Mouse (Mus musculus) T-helper 17 cell (primary cell): ENCODE data around the gene Fuz.

Experiments used
- in situ Hi-C, 2 experiments: fragments of 300-600 bp; cut with MboI, MseI; formaldehyde crosslinking; loops; 1 replicate in 1 of 2; 2 replicates in 1 of 2; pipeline ENCODE4 v1.15.1; 2025; ENCODE audit warnings: high pct_unique_total_duplicates in 2 of 2

The Fuz gene

DNA sequence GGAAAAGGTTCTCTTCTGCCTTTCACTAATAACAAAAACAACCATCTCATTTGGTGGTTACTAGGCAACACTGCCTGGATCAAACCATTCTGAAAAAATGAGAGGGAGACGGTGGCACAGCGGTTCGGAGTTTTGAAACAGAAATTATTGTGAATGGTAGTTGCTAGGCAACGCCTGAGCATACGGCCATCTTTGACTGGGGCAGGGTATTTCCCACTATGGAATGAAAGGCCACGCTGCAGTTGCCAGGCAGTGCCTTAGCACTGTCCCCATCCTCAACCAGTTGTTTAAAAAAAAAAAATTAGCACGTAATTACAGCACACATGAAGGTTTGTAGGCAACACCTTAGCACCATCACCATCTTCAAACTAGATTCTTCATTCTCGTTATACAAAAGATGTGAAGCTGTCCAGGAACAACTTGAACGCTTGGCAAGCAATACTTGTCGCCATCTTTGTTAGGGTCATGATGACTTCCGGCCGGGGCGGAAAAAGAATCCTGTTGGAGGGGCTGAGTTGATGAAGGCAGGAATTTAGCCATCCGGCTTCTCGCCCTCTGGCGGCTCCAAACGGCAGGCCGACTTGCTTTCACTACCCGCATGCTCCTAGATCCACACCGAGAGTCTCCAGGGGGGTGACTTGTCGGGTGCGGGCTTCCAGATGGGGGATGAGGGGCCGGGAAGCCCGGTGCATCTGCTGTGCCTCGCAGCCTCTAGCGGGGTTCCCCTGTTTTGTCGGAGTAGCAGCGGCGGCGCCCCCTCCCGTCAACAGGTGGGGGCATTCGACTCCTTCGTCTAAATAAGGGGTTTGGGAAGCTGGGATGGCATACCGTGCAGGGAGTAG is at the start of gene Fuz:
Gene Fuz, plus strand, starts transcription at position 487 of the 842 bp plus-strand sequence.
- in situ Hi-C loops = no loop called here

DNA sequence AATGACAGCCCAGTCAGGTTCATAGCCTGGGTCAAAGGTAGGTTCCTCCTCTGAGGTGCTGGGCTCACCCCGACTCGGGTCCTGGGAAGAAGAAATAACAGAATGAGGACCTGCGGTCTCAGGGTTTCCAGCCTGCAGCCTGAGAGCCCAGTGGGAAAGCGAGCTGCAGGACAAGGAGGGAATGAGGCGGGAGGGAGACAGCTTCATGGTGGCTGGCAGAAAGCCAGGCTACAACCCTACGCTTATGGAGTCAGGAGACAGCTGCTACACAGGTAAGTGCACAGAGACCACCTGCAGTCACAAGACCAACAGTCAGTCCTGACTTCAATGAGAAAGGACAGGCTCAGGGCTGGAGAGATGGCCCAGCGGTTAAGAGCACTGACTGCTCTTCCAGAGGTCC is 49.1 kb upstream of the Fuz start:
- in situ Hi-C loops = no loop called here

DNA sequence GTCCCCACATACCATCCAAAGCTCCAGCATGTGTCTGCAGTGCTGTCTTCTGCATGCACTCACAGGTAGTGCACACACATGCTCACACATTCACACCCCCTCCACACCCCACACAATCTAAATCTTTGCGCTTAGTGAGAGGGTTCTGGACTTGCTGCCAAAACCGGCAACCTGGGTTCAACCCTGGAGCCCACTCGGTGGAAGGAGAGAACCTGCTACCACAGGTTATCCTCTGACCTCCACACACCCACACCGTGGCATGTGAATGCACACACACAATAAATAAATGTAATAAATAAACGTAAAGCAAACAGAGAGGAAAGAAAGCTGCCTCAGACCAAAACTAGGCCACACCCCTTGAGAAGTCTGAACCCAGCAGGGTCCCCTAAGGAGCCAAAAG is 48.1 kb upstream of the Fuz start:
- in situ Hi-C loops = no loop called here

DNA sequence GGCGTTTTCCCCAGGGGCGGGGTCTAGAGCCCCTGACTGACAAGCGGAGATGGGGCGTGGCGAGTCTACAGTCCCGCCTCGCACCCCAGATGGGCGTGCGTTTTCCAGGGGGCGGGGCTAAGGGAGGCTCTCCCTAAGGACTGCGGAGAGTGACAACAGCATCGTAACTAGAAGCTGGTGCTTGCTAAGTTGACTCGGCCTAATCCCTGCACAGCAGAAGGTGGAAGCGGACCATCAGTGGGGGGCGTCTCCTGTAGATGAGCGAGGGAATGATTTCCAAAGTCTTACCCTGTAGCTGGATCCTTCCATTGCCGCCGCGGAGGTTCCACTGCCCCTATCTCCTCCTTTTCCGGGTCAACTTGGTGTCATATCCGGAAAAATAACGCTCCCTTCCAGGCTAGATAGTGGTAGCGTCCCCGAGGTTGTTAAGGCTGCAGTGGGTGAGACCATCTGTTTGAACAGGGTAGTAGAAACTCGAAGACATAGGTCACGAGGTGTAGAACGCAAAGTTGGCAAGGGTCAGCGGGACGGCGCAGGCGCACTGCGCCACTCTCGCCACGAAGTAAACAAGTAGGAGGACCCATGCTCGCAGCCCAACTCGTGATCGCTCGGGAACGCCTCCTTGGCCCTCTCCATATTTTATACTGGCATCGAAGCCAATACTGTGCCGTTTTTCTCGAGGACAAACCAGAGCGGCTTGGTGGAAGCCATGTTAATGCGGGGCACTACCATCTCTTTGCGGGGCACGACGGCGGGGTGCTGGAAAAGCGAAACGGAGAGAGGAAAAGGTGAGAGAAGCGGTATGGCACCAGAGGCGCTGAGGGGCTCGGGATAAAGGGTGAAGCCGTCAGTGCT is 47.1 kb upstream of the Fuz start, which contains the start of the genes Akt1s1 and Tbc1d17:
Gene Akt1s1, plus strand, starts transcription at position 431 of the 855 bp plus-strand sequence.
Gene Tbc1d17, minus strand, starts transcription at position 519 of the 855 bp plus-strand sequence.
- in situ Hi-C loops = no loop called here

DNA sequence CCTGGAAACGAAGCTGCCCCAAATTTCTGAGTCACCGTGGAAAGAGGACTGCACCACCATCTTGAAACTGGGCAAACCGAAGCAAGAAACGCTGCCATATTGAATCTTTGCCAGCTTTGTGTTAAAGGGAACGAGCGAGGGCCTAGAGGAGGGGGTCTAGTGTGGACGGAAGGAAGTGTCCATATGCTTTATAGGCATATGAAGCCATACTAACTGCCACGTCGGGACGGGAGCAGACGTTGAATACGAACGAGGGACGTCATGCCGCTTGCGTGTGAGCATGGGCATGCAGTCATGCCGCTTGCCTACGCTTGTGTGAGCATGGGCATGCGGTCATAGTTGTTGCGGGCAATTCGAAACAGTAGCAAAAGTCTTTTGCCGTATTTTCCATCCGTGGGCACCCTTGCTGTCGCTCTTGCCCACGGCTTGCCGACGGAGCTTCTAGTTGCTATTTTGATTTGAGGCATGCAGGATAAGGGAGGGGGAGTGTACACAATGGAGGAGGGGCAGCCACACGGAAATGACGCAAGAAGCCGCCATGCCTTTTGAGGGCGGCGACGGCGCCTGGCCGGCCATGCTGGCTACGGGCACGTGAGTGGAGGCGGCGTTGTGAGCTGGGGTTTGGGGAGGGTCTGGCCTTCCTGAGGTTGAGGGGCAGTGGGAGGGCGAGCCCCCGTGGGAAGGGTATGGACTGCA is 46.3 kb upstream of the Fuz start:
- in situ Hi-C loops = loop anchor here in 1 of 2 experiments (5.0 to 10.0 kb wide), 6 partner anchors 102 to 1055 kb away; partner anchors contain the start of genes Fam83e, Klk8, Klk9 and Nr1h2

DNA sequence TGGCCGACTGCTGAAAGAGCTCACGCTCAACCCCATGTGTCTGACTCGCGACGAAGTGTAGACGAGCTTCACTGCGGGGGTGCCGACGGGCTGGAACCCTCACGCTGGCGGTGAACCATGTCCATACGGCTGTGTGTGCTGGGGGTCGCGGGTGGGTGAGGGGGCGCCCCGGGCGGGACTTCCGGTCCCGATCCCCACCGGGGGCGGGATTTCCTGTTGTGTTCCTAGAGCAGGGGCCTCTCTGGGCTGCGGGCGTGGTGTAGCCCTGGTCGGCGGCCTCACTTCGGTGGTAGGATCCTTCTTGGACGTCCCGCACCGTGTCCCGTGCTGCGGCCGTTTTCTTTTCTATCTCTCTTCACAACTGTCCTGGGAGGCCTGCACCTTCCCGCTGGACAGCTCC is 45.7 kb upstream of the Fuz start:
- in situ Hi-C loops = loop anchor here in 1 of 2 experiments (5.0 to 10.0 kb wide), 6 partner anchors 103 to 1055 kb away; partner anchors contain the start of genes Fam83e, Klk8, Klk9 and Nr1h2

DNA sequence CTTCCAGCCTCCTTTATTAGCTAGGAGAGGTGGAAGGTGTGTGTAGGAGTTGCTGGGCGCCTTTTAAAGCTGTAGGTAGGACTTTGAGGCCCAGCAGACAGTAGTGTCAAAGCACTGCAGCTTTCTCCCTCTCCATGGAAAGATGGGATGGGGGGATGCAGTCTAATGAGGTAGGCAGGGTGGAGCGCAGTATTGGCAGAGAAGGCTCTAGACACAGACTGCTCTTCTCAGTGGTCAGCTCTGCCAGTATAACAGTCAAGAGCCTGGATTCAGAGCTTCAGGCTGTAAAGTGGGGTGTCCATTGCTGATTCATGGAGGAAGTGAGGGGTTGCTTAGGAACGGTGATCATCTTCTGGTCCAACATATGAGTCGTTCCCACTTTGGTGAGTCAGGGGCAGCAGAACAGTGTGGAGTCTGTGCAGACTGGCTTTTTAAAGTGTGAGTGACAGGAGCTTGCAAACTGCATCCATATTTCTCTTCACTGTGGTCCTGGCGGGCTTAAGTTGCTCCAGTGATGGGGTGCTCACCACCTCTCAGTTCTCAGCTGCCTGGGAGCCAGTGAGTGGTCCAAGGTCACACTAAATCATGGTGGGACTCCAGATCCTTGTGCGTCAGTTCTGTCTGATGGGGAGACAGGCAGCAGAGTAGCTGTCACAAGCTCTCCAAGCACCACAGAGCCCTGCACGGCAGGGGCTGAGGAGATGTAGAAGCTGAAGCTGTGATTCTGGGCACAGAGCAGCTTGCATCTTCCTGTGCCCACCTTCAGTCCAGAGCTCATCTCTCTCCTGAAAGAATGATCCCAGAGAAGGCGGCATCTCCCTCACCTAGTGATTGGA is 44.9 kb upstream of the Fuz start:
- in situ Hi-C loops = loop anchor here in 1 of 2 experiments (5.0 to 10.0 kb wide), 6 partner anchors 104 to 1056 kb away; partner anchors contain the start of genes Fam83e, Klk8, Klk9 and Nr1h2

DNA sequence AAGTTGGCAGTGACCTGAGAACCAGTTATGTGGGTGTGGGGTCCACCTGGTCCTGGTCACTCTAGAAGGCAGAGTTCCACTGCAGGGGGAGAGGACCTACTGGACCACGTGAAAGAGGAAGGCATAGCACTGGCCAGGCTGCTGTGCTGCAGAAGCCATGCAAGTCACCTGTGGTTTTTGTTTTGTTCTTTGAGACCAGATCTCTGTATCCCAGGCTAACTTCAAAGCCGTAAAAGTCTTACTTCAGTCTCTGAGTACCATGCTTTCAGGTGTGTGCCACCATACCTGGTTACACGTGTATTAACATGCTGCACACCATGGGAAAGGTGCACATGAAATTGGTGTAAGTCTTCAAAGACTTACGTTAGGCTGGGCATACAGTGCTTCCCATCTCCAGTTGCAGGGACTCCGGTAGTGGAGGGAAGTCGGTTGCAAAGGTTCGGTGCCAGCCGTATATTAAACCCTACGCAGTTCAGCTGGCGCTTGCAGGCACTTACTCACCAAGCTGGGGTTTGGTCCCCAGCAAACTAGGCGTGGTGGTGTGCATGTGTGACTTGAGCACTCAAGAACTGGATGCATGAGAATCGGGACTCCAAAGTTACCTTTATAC is 44.1 kb upstream of the Fuz start:
- in situ Hi-C loops = loop anchor here in 1 of 2 experiments (5.0 to 10.0 kb wide), 6 partner anchors 104 to 1057 kb away; partner anchors contain the start of genes Fam83e, Klk8, Klk9 and Nr1h2

DNA sequence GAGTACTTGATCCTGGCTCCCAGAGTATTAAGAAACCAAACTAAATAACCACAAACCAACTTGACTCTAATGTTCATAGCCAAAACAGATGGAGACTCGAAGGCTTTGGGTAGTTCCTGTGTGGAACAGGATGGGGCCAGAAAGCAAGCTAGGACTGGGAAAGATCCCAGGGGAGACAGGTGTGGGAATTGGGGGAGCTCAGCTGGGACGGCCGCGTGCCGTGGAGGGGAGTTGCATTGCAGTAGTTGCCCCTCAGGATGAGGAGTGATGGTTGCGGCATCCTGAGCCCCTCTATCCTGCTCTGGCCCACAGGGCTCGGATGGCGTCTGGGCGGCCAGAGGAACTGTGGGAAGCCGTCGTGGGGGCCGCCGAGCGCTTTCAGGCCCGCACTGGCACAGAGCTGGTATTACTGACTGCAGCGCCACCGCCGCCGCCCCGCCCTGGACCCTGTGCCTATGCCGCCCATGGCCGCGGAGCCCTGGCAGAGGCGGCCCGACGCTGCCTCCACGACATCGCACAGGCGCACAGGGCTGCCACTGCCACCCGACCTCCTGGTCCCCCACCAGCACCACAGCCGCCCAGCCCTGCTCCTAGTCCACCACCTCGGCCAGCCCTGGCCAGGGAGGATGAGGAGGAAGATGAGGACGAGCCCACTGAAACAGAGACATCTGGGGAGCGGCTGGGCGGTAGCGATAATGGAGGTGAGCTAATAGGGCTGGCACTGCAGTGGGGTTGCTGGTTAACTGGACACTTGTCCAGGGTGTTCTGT is 43.4 kb upstream of the Fuz start:
- in situ Hi-C loops = loop anchor here in 1 of 2 experiments (5.0 to 10.0 kb wide), 6 partner anchors 105 to 1058 kb away; partner anchors contain the start of genes Fam83e, Klk8, Klk9 and Nr1h2

DNA sequence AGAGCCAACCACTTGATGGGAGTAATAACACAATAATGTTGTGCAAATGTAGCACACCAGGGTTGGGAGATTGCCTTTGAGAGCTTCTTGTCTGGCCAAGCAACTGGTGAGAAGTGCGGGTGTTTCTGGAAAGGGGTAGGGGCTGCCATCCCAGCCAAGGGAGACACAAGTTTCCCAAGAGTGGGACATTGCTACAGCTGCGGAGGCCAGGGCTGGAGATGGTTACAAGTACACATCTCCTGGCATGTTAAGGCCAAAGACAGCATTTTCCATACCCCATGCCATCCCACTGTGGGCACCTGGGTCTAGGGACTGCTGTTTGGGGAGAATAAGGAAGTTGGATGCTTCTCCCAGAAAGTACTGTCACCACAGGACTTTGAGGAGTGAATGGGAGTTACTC is 42.8 kb upstream of the Fuz start:
- in situ Hi-C loops = loop anchor here in 1 of 2 experiments (5.0 to 10.0 kb wide), 6 partner anchors 106 to 1058 kb away; partner anchors contain the start of genes Fam83e, Klk8, Klk9 and Nr1h2

DNA sequence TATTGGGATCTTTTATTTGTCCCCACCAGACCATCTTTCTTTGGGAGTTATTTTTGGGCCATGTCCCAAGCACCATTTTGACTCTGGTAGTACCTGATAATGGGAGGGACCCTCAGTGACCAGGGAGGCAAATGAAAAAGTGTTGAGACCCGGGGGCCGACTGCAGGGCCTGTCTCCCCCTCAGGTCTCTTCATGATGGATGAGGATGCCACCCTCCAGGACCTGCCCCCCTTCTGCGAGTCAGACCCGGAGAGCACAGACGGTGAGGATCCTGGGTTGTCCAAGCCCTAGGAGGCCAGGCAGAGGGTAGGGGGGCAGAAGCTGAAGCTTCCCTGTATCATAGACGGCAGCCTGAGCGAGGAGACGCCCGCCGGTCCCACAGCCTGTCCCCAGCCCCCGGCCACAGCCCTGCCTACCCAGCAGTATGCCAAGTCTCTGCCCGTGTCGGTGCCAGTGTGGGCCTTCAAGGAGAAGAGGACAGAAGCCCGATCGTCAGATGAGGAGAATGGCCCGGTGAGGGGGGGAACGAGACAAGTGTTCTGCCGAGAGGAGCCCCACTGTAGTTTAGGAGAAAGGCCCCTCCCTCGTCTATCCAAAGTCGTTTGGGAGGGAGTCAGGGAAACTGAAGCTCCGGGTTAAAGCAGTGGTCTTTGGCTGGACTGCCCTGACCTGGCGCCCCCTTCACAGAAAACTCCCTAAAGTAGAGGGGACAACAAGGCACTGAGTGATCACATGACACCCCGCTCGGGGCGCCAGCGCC is 42.1 kb upstream of the Fuz start:
- in situ Hi-C loops = loop anchor here in 1 of 2 experiments (5.0 to 10.0 kb wide), 6 partner anchors 106 to 1059 kb away; partner anchors contain the start of genes Fam83e, Klk8, Klk9 and Nr1h2

DNA sequence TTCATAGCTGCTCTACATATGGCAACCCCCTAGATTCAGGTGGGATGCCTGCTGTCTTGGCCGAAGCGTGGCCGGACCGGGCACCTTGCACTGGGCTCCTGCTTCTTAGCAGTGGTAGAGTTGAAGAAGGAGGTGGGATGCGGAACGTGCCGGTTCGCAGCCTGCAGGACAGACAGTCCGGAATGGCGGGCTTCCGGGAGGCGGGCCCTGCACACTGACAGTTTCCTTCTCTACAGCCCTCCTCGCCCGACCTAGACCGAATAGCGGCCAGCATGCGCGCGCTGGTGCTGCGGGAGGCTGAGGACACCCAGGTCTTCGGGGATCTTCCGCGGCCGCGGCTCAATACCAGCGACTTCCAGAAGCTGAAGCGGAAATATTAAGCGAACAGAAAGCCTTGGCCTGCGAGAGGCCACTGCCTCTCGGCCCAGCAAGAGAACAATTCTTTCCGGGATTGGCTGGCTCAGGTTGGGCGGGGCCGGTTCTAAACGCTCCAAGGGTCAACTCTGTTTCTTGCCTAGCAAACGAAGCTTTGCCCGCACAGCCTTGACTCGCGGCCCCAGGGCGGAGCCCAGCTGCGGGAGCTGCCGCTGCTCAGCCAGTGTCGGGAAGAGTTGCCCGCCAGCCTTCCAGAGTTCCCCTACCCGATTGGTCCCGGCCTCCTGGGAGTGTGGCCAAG is 41.4 kb upstream of the Fuz start:
- in situ Hi-C loops = loop anchor here in 1 of 2 experiments (5.0 to 10.0 kb wide), 6 partner anchors 107 to 1060 kb away; partner anchors contain the start of genes Fam83e, Klk8, Klk9 and Nr1h2

DNA sequence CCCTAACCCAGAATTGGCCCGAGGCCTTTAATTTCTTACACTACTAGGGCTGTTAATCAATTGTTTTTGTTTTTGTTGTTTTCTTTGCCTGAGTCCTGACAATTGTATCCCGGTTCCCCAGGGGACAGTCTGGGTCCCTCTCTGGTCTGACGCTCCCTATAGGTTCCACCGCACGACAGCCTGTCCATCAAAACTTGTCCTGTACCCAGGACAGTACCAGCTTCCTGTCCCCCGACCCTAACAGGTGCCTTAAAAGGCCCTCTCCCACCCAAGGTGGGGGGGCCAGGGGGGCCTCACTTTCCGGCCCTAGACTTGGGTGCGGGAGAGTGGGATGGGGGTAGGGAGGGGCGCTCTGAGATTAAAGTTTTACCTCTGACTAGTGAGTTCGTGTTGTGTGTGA is 40.8 kb upstream of the Fuz start:
- in situ Hi-C loops = loop anchor here in 1 of 2 experiments (10.0 kb wide), 2 partner anchors 670 to 1060 kb away; partner anchors contain the start of genes Klk8, Klk9, Plekha4 and Ppp1r15a

DNA sequence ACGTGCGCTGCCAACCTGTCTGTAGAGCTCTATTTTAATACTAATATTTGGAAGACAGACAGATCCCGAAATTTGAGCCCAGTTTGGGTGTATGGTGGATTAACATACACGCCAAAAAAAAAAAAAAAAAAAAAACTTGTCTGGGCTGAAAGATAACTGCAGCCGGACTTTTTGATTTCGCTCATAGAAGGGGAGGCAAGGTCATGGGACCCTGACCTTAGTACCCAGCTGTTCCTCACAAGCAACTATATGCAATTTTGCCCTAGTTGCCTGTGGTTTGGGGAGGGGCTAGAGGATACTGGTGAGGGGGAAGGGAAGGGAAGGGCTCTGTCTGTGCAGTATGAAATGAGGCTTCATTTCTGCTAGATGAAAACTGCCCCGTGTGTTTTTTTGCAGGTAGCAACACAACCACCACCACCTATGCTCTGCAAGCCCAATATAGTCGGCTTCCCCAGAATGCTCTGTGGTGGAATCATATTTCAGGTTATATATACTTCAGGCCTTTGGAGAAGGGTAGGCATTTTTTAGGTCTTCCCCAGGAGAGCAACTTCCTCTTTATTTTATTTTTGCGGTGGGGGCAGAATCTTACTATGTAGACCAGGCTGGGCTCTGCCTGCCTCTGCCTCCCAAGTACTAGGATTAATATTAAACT is 39.5 kb upstream of the Fuz start:
- in situ Hi-C loops = loop anchor here in 1 of 2 experiments (10.0 kb wide), 2 partner anchors 668 to 1062 kb away; partner anchors contain the start of genes Klk8, Klk9, Plekha4 and Ppp1r15a

DNA sequence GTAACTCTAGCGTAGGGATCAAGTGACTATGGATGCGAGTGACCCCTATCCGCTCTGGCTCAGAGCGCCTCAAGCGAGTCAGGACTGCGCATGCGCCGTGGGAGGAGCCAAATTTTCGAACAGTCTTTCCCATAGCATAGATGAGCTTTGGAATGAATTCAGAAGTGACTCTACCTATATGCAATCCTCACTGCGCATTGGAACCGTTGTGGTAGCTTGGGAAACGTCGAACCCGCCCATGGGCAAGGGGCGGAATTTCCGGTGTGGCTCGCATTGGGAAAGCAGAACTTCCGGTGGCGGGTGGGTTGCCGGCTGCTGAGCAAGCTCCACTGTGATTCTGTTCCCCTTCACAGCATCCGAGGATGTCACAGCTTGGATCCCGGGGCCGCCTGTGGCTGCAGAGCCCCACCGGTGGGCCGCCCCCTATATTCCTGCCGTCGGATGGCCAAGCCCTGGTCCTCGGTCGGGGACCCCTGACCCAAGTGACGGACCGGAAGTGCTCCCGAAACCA is 38.8 kb upstream of the Fuz start, which contains the start of gene Pnkp:
Gene Pnkp, plus strand, starts transcription at position 98 of the 511 bp plus-strand sequence.
- in situ Hi-C loops = loop anchor here in 1 of 2 experiments (10.0 kb wide), 2 partner anchors 668 to 1062 kb away; partner anchors contain the start of genes Klk8, Klk9, Plekha4 and Ppp1r15a

DNA sequence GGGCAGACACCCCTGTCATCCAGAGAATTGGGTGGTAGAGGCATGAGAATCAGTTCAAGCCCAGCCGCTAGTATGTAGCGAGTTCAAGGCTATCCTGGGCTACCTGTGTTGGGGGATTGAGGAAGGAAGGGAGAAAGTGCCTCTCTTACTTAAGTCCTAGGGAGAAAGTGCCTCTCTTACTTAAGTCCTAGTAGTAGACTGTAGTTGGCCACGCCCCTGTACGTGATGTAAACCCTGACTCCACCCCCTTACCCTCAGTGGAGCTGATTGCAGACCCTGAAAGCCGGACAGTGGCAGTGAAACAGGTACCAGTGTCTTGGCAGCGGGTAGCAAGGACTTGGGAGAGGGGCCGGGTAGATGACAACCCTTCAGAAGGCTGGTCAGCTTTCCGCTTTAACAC is 38.0 kb upstream of the Fuz start:
- in situ Hi-C loops = loop anchor here in 1 of 2 experiments (10.0 kb wide), 2 partner anchors 667 to 1063 kb away; partner anchors contain the start of genes Klk8, Klk9, Plekha4 and Ppp1r15a
